Mouse (Mus musculus): ENCODE results near the gene Gltpd2. TPM values are rescaled to one million over a fixed set of nuclear protein-coding genes. Genes with fewer than 3 reads are reported as not detected.
A peak's percentile ranks its signal among the peaks of the same experiment; 100 is the strongest.
"Not testable (repeated sequence)": the region's sequence is repeated elsewhere in the genome, so short reads cannot be mapped to it uniquely, and the experiment has no call there.

The Gltpd2 gene
- polyA plus RNA-seq, 1 experiment from 2014 or later, result 0.51 TPM

GRCm38 (mm10) chr11:70512709-70513342 lies 6.2 kb upstream of the Gltpd2 start:
- ATAC-seq (ENCODE audit: low FRiP score, low TSS enrichment), result no peak
- Histone ChIP-seq H3K4me2 (replicated peaks; ENCODE audit: low read depth, low read length) (no peak overlapping the region), H3K36me3 (ENCODE audit: insufficient read depth, low read length) (no peaks in the 10 kb centered on the region), H3K4me3 (ENCODE audit: low read length) (no peak overlapping the region), H3K9ac (replicated peaks; ENCODE audit: low read length) (no peak overlapping the region), H3K4me1 (ENCODE audit: insufficient read depth, low read length) (no peaks in the 10 kb centered on the region), H3K27me3 (ENCODE audit: insufficient read depth, low read length) (no peaks in the 10 kb centered on the region), H3K27ac (ENCODE audit: low read length) (no peak overlapping the region), H3K9me3 (ENCODE audit: low read length) (no peaks in the 10 kb centered on the region)
- 67% methylated on average over 7 of the region's 7 CpGs for whole genome bisulfite sequencing

GRCm38 (mm10) chr11:70513520-70513919 lies 5.5 kb upstream of the Gltpd2 start:
- no peak overlapping the region for H3K9ac ChIP-seq (replicated peaks; ENCODE audit: low read length)
- WGBS, result 59% methylated on average over 11 of the region's 11 CpGs
- H3K9me3 ChIP-seq (ENCODE audit: low read length), result no peaks in the 10 kb centered on the region
- no peak overlapping the region for H3K27ac ChIP-seq (ENCODE audit: low read length)
- ATAC-seq (ENCODE audit: low FRiP score, low TSS enrichment), result no peak
- no peak overlapping the region for H3K4me2 ChIP-seq (replicated peaks; ENCODE audit: low read depth, low read length)
- no peaks in the 10 kb centered on the region for H3K4me1 ChIP-seq (ENCODE audit: insufficient read depth, low read length)
- no peak overlapping the region for H3K4me3 ChIP-seq (ENCODE audit: low read length)
- no peaks in the 10 kb centered on the region for H3K36me3 ChIP-seq (ENCODE audit: insufficient read depth, low read length)
- H3K27me3 ChIP-seq (ENCODE audit: insufficient read depth, low read length), result no peaks in the 10 kb centered on the region

GRCm38 (mm10) chr11:70514288-70514687 lies 4.7 kb upstream of the Gltpd2 start, which contains the start of gene Vmo1:
Gene Vmo1, minus strand, starts transcription at chr11:70514616.
- H3K9ac ChIP-seq (replicated peaks; ENCODE audit: low read length), result no peak within 1 kb of the TSS
- no peak for ATAC-seq (ENCODE audit: low FRiP score, low TSS enrichment)
- H3K4me1 ChIP-seq (ENCODE audit: insufficient read depth, low read length), result no peaks in the 10 kb centered on the region; the same call in 1 of the 2 replicates
- no peaks in the 10 kb centered on the region for H3K36me3 ChIP-seq (ENCODE audit: insufficient read depth, low read length)
- WGBS, result 78% methylated on average over 7 of the region's 7 CpGs
- H3K27ac ChIP-seq (ENCODE audit: low read length), result 0 out of 2 replicates have a peak within 1 kb of the TSS, but pooled peaks have one; percentile 5
- H3K27me3 ChIP-seq (ENCODE audit: insufficient read depth, low read length), result no peaks in the 10 kb centered on the region
- H3K4me3 ChIP-seq (ENCODE audit: low read length), result no peak within 1 kb of the TSS
- H3K9me3 ChIP-seq (ENCODE audit: low read length), result no peaks in the 10 kb centered on the region
- no peak within 1 kb of the TSS for H3K4me2 ChIP-seq (replicated peaks; ENCODE audit: low read depth, low read length)

GRCm38 (mm10) chr11:70516352-70516751 lies 2.6 kb upstream of the Gltpd2 start:
- WGBS, result 33% methylated on average over 2 of the region's 2 CpGs
- Histone ChIP-seq H3K4me1 (ENCODE audit: insufficient read depth, low read length) (peaks cover 9% of the 10 kb centered on the region), H3K27me3 (ENCODE audit: insufficient read depth, low read length) (no peaks in the 10 kb centered on the region), H3K4me2 (replicated peaks; ENCODE audit: low read depth, low read length) (no peak overlapping the region), H3K27ac (ENCODE audit: low read length) (no peak overlapping the region), H3K36me3 (ENCODE audit: insufficient read depth, low read length) (no peaks in the 10 kb centered on the region), H3K4me3 (ENCODE audit: low read length) (no peak overlapping the region), H3K9ac (replicated peaks; ENCODE audit: low read length) (no peak overlapping the region), H3K9me3 (ENCODE audit: low read length) (no peaks in the 10 kb centered on the region)
- ATAC-seq (ENCODE audit: low FRiP score, low TSS enrichment), result no peak

- Histone ChIP-seq H3K4me2 (replicated peaks; ENCODE audit: low read depth, low read length) (no peak overlapping the region), H3K4me3 (ENCODE audit: low read length) (no peak overlapping the region), H3K9ac (replicated peaks; ENCODE audit: low read length) (no peak overlapping the region), H3K9me3 (ENCODE audit: low read length) (no peaks in the 10 kb centered on the region), H3K27me3 (ENCODE audit: insufficient read depth, low read length) (no peaks in the 10 kb centered on the region), H3K36me3 (ENCODE audit: insufficient read depth, low read length) (no peaks in the 10 kb centered on the region), H3K4me1 (ENCODE audit: insufficient read depth, low read length) (peaks cover 9% of the 10 kb centered on the region), H3K27ac (ENCODE audit: low read length) (no peak overlapping the region)
- 73% methylated on average over 1 of the region's 1 CpGs for WGBS
- no peak for ATAC-seq (ENCODE audit: low FRiP score, low TSS enrichment)
Observed at GRCm38 (mm10) chr11:70518436-70518835, 560 bp upstream of the Gltpd2 start.

- H3K27ac ChIP-seq (ENCODE audit: low read length), result peak overlapping the region; percentile 58
- no peaks in the 10 kb centered on the region for H3K36me3 ChIP-seq (ENCODE audit: insufficient read depth, low read length)
- no peaks in the 10 kb centered on the region for H3K9me3 ChIP-seq (ENCODE audit: low read length)
- WGBS, result 9% methylated on average over 40 of the region's 41 CpGs
- peak overlapping the region; percentile 74 for H3K9ac ChIP-seq (replicated peaks; ENCODE audit: low read length)
- H3K4me2 ChIP-seq (replicated peaks; ENCODE audit: low read depth, low read length), result peak overlapping the region; percentile 56
- ATAC-seq (ENCODE audit: low FRiP score, low TSS enrichment), result peak; percentile 68
- peak overlapping the region; percentile 38 for H3K4me3 ChIP-seq (ENCODE audit: low read length)
- no peaks in the 10 kb centered on the region for H3K27me3 ChIP-seq (ENCODE audit: insufficient read depth, low read length)
- H3K4me1 ChIP-seq (ENCODE audit: insufficient read depth, low read length), result peaks cover 12% of the 10 kb centered on the region
Observed at GRCm38 (mm10) chr11:70520178-70520769, 1.3 kb downstream of the Gltpd2 start.

GRCm38 (mm10) chr11:70523306-70523989 lies 4.5 kb downstream of the Gltpd2 start:
- H3K36me3 ChIP-seq (ENCODE audit: insufficient read depth, low read length), result peaks cover 21% of the 10 kb centered on the region
- not testable (repeated sequence) for H3K27me3 ChIP-seq (ENCODE audit: insufficient read depth, low read length); ATAC-seq (ENCODE audit: low FRiP score, low TSS enrichment); H3K27ac ChIP-seq (ENCODE audit: low read length); H3K9me3 ChIP-seq (ENCODE audit: low read length); H3K4me2 ChIP-seq (replicated peaks; ENCODE audit: low read depth, low read length); H3K4me3 ChIP-seq (ENCODE audit: low read length); H3K9ac ChIP-seq (replicated peaks; ENCODE audit: low read length)
- 87% methylated on average over 8 of the region's 8 CpGs for WGBS
- H3K4me1 ChIP-seq (ENCODE audit: insufficient read depth, low read length), result peaks cover 21% of the 10 kb centered on the region

GRCm38 (mm10) chr11:70524782-70525181 lies 5.8 kb downstream of the Gltpd2 start:
- Histone ChIP-seq H3K4me2 (replicated peaks; ENCODE audit: low read depth, low read length) (peak overlapping the region; percentile 56), H3K9ac (replicated peaks; ENCODE audit: low read length) (peak overlapping the region; percentile 49), H3K4me3 (ENCODE audit: low read length) (peak overlapping the region; percentile 74), H3K27me3 (ENCODE audit: insufficient read depth, low read length) (no peaks in the 10 kb centered on the region), H3K4me1 (ENCODE audit: insufficient read depth, low read length) (peaks cover 17% of the 10 kb centered on the region), H3K36me3 (ENCODE audit: insufficient read depth, low read length) (peaks cover 31% of the 10 kb centered on the region), H3K27ac (ENCODE audit: low read length) (no peak overlapping the region), H3K9me3 (ENCODE audit: low read length) (no peaks in the 10 kb centered on the region)
- WGBS, result 5% methylated on average over 8 of the region's 8 CpGs
- ATAC-seq (ENCODE audit: low FRiP score, low TSS enrichment), result peak; percentile 10; the same call in 1 of the 2 replicates

GRCm38 (mm10) chr11:70525184-70525678 lies 6.2 kb downstream of the Gltpd2 start, which contains the start of gene Psmb6:
Gene Psmb6, plus strand, starts transcription at chr11:70525367.
- H3K4me2 ChIP-seq (replicated peaks; ENCODE audit: low read depth, low read length), result peak within 1 kb of the TSS; percentile 69
- H3K27ac ChIP-seq (ENCODE audit: low read length), result no peak within 1 kb of the TSS
- no peaks in the 10 kb centered on the region for H3K27me3 ChIP-seq (ENCODE audit: insufficient read depth, low read length)
- H3K36me3 ChIP-seq (ENCODE audit: insufficient read depth, low read length), result peaks cover 31% of the 10 kb centered on the region
- ATAC-seq (ENCODE audit: low FRiP score, low TSS enrichment), result peak; percentile 95
- no peaks in the 10 kb centered on the region for H3K9me3 ChIP-seq (ENCODE audit: low read length)
- WGBS, result under 1% methylated on average over 26 of the region's 26 CpGs
- peaks cover 12% of the 10 kb centered on the region; the same call in 1 of the 2 replicates for H3K4me1 ChIP-seq (ENCODE audit: insufficient read depth, low read length)
- peak within 1 kb of the TSS; percentile 80 for H3K9ac ChIP-seq (replicated peaks; ENCODE audit: low read length)
- peak within 1 kb of the TSS; percentile 74 for H3K4me3 ChIP-seq (ENCODE audit: low read length)
